Mouse (Mus musculus): ENCODE measurements around the gene Cfap161.

The Cfap161 gene

DNA sequence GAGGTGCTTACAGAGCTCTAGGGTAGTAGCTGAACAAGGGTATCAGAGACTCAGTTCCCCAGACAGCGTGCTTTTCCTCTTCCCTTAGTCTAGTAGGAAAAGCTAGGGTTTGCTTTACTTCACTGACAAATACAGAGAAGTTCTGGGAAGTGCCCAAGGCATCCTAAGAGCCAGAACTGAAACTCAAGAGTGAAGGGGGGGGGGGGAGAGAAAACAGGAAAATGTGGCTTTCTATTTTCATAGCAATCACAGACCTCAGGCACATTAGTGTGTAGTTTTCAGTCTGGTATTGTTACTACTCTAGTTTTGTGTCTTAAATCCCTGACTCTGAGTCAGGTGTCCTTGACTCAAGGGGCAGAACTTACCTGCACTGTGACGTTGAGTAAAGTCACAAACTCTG, 7.3 kb upstream of the Cfap161 start:
- no peak for DNase-seq (ENCODE audit: low spot score)

- DNase-seq (ENCODE audit: low spot score), result no peak
Measured at GRCm38 (mm10) chr7:83801483-83801875, 6.8 kb upstream of the Cfap161 start.

GRCm38 (mm10) chr7:83800561-83801482, 6.1 kb upstream of the Cfap161 start:
- no peak for DNase-seq (ENCODE audit: low spot score)

GRCm38 (mm10) chr7:83800071-83800470, 5.4 kb upstream of the Cfap161 start:
- no peak for DNase-seq (ENCODE audit: low spot score)

- no peak for DNase-seq (ENCODE audit: low spot score)
Measured at GRCm38 (mm10) chr7:83798004-83798403, 3.3 kb upstream of the Cfap161 start.

- no peak for DNase-seq (ENCODE audit: low spot score)
Measured at GRCm38 (mm10) chr7:83796177-83796576, 1.5 kb upstream of the Cfap161 start.

DNA sequence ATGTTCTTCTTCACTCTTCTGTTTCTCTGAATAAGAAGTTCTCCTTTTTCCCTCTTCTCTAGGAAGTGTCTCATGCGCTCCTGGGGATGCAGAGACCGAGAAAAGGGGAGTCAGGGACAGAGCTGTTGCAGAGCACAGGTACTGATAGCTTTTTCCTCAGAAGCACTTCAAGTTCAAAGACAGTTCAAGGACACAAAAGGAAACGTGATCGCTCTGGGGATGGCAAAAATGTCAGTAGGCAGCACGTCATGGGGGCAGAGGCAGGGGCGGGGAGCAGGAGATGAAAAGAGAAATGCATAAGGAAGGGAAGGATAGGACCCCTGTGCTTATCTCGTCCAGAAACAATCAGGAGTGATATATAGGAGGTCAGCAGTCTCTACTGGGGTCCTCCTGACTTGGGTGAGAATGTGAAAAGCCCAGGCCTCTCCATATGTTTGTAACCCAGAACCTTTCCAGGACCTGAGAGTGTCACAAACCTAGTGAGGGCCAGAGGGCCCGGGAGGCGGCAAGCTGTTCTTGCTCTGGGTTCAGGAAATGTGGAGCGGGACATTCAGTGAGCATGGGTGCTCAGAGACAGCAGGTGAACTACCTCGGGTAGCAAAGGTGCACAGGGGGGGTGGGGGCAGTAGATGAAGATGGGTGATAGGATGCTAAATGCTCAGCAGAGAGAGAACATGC, 535 bp downstream of the Cfap161 start:
- DNase-seq (ENCODE audit: low spot score), result no peak

- DNase-seq (ENCODE audit: low spot score), result no peak
Measured at GRCm38 (mm10) chr7:83780881-83781280, 13.8 kb downstream of the Cfap161 start.

- no peak for DNase-seq (ENCODE audit: low spot score)
Measured at GRCm38 (mm10) chr7:83780026-83780425, 14.7 kb downstream of the Cfap161 start.

GRCm38 (mm10) chr7:83779028-83779427, 15.7 kb downstream of the Cfap161 start:
- DNase-seq (ENCODE audit: low spot score), result no peak

DNA sequence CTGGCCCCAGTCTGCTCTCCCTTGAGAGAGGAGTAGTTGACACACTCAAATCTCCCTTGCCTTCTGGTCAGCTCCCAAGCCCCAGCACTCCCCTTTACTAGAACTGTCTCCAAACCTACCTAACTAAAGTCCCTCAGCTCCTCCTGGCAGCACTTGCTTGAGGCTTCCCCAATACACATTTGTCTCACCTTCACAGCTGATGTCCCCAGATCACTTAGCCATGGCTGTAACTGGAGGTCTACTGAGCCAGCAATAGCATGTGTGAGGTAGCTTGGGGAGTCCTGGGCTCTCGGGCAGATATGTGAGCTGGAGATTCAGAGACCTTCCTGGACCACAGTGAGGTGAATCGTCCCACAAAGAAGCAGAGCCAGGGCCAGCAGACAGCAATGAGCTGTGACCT, 16.2 kb downstream of the Cfap161 start:
- DNase-seq (ENCODE audit: low spot score), result no peak

DNA sequence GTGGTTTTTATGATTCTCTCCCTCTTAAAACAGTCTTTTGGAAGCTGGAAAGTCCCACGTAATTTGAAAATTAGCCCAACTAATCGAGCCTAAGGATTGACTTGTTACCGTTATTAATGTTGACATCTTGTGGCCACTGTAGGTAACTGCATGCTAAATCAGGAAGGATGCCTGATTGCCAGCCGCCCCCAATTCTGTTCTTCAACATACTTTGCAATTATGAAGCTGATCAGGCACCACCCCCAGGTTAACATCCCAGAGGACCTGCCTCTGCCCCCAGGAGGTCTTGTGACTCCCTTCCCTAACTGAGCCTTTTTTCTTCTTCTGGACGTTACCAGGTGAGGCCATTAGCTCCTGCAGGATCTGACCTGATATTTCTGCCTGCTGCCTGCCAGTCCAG, 20.0 kb downstream of the Cfap161 start:
- no peak for DNase-seq (ENCODE audit: low spot score)

DNA sequence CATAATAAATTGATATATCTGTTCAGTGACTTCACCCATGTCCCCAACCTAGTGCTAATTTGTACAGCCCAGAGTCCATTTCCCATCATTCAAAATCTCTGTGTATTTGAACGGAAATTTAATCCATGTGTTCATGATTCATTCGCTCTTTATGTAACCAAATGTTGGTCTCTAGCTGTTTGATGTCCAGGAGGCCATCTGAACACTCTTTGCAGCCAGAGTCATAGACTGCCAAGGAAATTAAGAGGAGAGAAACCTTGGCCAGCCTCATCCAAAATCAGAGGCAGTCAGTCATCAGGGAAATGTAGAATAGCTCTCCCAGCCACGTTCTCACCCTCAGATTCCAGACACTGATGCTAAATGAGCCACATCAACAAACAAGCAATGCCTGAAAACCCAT, 31.0 kb downstream of the Cfap161 start:
- no peak for DNase-seq (ENCODE audit: low spot score)

- DNase-seq (ENCODE audit: low spot score), result no peak
Measured at GRCm38 (mm10) chr7:83762336-83762735, 32.3 kb downstream of the Cfap161 start.

DNA sequence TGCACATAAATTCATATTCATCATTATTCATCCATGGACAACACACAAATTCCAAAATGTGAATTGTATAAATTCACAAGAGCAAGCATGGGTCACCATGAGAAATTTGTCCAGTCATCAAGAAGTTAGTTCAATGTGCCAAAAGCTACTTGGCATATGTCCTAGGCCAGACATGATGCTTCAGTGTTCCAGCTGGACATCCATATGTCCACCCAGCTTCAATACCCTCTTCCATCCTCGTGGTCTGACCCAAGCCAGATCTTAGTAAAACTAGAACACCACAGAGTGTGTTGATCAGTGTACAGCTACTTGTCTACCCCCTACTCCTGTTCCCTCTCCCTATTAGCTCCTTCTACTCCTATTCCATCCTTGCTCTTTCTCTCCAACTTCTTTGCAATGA, 43.6 kb downstream of the Cfap161 start:
- no peak for DNase-seq (ENCODE audit: low spot score)

DNA sequence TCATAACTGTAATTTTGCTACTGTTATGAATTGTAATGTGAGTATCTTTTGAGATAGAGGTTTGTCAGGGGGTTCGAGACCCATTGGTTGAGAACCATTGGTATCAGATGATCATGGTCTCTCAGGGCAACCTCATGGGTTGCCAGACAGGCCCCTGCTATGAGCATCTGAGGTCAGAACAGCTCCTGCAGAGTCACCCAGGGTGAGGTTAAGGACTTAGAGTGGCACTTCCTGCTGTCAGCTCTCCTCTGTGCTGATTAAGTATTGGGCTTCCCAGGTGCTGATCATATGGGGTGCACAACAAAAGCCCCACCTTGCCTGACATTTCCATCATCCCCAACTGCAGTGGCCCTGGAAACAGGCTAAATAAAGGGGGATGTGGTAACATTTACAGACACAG, 46.3 kb downstream of the Cfap161 start:
- DNase-seq (ENCODE audit: low spot score), result no peak

GRCm38 (mm10) chr7:83746107-83746687, 48.5 kb downstream of the Cfap161 start:
- DNase-seq (ENCODE audit: low spot score), result no peak

- no peak for DNase-seq (ENCODE audit: low spot score)
Measured at GRCm38 (mm10) chr7:83745413-83746106, 49.1 kb downstream of the Cfap161 start, which contains the start of gene Il16. Gene Il16 (minus strand): TSS chr7:83745726.

GRCm38 (mm10) chr7:83745065-83745412, 49.6 kb downstream of the Cfap161 start:
- no peak for DNase-seq (ENCODE audit: low spot score)

GRCm38 (mm10) chr7:83744250-83744649, 50.4 kb downstream of the Cfap161 start:
- DNase-seq (ENCODE audit: low spot score), result no peak

- DNase-seq (ENCODE audit: low spot score), result no peak
Measured at GRCm38 (mm10) chr7:83742690-83743089, 52.0 kb downstream of the Cfap161 start.

DNA sequence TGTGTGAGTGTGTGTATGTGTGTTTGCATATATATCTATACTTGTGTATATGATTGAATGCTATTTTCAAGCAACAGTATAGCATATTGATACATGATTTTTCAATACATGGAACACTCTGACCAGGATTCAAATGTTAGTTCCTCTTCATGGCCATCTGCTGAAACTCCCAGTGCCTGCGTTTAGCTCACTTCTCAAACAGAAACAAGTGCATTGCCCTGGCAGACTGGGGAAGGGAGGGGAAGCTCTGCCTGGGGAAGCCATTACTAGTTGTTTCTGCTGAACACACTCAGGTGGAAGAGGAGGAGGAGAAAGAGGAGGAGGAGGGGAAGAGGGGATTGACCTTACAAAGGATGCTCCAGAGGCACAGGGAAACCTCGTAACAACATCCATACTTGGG, 52.7 kb downstream of the Cfap161 start:
- DNase-seq (ENCODE audit: low spot score), result no peak

Measured in yolk sac, embryonic 10.5 days (tissue).